Mouse (Mus musculus): Measurements from ENCODE around the gene Dmd.

GRCm38 (mm10) chrX:83787406-83787805, 838.7 kb downstream of the Dmd start:
- TF ChIP-seq CTCF (IDR thresholded peaks at IDR 0.05) (peak; percentile 59), EP300 (IDR thresholded peaks at IDR 0.05; ENCODE audit: insufficient read depth, low read depth, low read length) (no peak)
